Mouse (Mus musculus): ENCODE data around the gene Iscu.

DNA sequence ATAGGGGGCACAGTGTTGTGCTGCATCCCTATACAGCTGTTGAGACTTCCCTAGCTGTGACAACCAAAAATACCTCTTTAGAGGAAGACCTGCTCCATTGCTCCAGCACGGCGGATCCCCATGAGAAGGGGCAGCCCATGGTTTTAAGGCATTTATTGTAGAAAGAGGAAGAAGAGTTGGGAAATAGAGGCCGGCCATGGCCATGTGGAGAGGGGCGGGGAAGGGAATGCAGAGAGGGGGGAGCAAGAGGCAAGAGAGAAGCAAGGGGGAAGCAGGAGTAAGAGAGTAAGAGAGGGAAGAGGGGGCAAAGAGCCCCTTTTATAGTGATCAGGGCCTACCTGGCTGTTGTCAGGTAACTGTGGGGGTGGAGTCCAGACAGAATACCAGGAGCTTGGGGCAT, 37.6 kb downstream of the Iscu start:
- TF ChIP-seq EP300 (IDR thresholded peaks at IDR 0.05; ENCODE audit: low read depth) = no peak
- TF ChIP-seq CTCF (IDR thresholded peaks at IDR 0.05; ENCODE audit: low read depth) = no peak

Measured in heart, postnatal 0 days (tissue).